Mouse (Mus musculus) kidney, adult 2 months (tissue): ENCODE data around the gene Vstm4.

Experiments used
- CTCF ChIP-seq: fragments of 200-500 bp; conservative IDR thresholded peaks from 2 replicates; pipeline ENCODE4 v1.5.1; 2011; ENCODE audit warnings: low read depth, mild to moderate bottlenecking, control low read depth, low read length, moderate library complexity, mixed read lengths; ENCODE audit not compliant: insufficient read depth, insufficient read length
- POLR2A ChIP-seq: fragments of 200-500 bp; IDR thresholded peaks from one replicate; pipeline ENCODE4 v1.6.1; 2011; ENCODE audit warnings: low read depth, low read length, control low read depth

GRCm38 (mm10) chr14:32835181-32835580 is 21.4 kb upstream of the Vstm4 start:
- TF ChIP-seq CTCF: no peak
- TF ChIP-seq POLR2A: no peak
